Mouse (Mus musculus) heart, postnatal 10 days (tissue): ENCODE data around the gene Nrgn. TPM values are rescaled to one million over a fixed set of nuclear protein-coding genes. Genes with fewer than 3 reads are reported as not detected.
A peak's percentile ranks its signal among the peaks of the same experiment; 100 is the strongest.

Experiments
- DNase-seq, 2 experiments: peaks; one replicate each; pipeline ENCODE4 v3.0.0; 2021
- intact Hi-C: fragments of 180-260 bp; cut with DNase I; formaldehyde crosslinking; loops from one replicate; pipeline ENCODE4 v1.15.1; 2025
- total RNA-seq, 2 experiments: library from RNA; stranded (reverse); gene quantifications; 2 replicates each; pipeline ENCODE4 v1.2.3; 2021

The Nrgn gene
- total RNA-seq = 1 to 10 TPM; 3.1 to 5.6 TPM

DNA sequence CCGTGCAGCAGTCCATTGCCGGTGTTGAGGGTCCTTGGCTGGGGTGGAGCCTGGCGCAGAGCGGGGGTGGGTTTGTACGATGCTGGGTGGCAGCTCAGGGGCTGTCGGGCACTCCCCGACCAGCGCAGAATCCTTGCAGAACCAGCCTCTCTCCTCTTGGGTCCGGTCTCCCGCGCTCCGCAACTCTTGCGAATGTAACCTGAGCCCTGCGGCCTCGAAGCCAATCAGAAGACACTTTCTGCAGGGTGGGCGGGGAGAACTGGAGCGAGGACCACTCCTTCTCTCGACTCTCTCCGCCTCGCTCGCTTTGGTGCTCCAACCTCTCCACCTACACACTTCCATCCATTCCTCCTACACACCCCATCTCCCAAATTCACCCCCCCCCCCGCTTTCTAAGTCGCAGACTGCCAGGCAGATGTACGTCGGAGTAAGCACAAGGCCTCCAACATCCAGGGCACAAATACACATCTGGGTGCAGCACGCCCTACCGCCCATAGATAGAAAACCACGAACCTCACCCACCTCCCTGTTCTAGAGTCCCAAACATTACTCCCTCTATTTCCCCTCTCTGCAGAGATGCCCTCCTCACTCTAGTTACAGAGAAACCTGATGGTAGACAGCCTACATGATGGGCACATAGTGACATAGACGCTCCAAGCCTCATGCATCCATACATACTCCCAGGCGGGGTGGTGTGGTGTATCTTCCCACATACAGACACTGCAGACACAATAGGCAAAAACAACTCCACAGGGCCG lies at the start of gene Nrgn:
Nrgn (minus strand) TSS at position 369 of the 758 bp plus-strand sequence.
- peak; percentile 86 to 87 for DNase-seq
- intact Hi-C loops = loop anchor here (5.0 kb wide), 1 partner anchor 60 kb away; the partner anchor contains the start of gene Spa17

DNA sequence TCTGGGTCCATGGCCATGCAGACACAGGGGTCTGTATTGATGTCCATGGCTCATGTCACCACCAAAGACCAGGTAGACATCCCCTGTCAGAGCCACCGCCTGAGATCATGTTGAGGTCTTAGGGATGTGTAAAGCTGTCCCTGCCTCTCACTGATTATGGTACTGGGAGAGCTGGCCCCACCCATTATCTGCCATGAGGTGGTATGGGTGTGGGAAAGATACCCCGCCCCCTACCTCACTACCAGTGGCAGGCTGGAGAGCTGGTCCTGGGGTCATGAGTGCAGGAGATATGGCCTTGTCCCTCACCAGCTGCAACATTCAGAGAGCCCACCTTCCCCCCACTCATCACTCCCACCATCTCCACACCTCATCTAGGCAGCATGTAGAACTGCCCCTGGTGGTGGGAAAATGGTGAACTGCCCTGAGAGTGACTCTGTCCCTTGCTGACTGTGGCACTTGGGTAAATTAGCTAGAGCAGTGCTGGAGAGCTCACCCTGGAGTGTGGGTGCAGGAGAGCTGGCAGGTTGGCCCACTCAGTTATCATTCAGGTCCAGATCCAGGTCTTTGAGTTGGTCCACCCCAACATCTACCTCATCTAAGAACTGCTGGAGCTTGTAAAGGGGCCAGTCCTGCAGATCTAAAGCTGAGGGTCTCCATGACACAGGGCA lies 48.0 kb upstream of the Nrgn start:
- DNase-seq = no peak
- intact Hi-C loops = no loop called here

DNA sequence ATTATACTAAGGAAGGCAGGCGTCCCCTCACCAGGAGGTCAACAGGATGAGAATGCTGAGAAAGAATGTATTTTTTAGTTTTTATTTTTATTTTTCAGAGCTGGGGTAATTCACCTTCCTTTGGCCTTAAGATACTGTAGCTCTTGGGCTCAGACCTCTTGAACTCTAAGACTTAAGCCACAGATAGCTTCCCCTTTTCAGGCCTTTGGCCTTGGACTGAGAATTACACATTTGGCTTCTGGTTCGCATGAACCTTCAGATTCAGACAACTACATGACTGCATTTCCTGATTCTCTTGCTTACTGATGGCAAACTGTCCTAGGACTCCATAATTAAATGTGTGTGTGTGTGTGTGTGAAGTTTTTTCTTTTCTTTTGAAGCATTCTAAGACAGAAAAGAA lies 45.9 kb upstream of the Nrgn start:
- intact Hi-C loops = no loop called here

DNA sequence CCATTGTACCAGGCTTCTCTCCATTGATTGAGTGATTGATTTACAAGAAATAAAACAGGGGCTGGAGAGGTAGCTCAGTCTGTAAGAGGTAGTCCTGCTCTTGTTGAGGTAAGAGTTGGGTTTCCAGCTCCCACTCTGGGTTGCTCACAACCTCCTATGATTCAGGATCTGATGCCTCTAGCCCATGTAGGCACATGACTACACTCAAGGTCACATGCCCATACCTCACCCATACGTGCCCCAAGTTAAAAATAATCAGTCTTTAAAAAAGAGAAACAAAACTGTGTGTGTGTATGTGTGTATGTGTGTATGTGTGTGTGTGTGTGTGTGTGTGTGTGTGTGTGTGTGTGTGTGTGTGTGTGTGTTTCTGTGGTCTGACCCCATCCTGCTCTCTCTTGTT lies 42.9 kb upstream of the Nrgn start:
- DNase-seq = no peak
- intact Hi-C loops = no loop called here

More for the DNA sequence above, 45.9 kb upstream of the Nrgn start:
- DNase-seq = no peak

DNA sequence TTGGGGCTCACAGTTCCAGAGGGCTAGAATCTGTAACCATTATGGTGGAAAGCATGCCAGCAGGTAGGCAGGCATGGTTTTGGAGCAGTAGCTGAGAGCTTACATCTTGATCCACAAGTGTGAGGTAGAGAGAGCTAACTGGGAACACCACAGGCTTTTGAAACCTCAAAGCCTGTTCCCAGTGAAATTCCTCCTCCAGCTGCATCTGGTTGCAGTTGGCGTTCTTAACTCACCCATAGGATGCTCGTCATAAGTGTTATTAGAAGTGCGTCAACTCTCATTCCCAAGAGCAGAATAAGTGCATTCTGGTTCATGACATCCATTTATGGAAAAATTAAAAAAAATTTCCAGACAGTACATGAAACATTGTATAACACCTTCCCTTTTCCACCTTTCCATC lies 41.0 kb upstream of the Nrgn start:
- intact Hi-C loops = no loop called here
- no peak for DNase-seq

DNA sequence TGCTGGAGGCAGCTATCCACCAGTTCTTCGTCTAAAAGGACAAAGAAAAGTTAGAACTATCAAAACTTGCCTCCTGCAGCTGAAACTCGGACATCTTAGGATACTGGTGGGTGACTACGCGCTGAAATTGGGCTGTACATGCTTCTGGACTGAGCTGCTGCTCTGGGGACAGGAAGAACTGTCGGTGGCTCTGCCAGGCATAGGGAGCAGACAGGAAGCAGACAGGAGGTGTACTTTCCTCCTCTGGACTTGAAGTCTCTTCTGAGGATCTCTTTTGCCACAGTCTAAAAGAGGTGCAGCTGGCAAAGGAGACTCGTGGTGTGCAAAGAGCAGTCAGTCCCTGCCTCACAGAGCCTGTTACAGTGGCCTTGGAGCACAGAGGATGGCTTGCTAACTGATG lies 39.9 kb upstream of the Nrgn start:
- intact Hi-C loops = no loop called here
- DNase-seq = no peak

DNA sequence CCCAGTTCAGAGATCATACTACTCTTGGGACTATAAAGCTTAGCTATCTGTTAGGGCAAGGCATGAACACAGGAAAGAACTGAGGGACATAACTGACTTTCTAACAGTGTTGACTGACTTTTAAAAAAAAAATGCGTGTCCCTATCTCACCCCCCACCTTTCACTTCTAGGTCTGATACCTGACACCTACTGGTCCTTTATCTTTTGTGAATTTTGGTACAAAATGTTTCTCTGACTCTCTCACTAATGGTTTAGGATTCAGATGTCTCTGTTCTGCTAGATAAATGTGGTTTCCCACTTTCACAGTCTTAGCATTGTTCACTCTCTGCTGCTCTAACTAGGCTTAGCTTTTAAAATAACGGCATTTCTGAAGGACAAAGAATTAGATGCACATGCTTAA lies 39.3 kb upstream of the Nrgn start:
- intact Hi-C loops = no loop called here
- DNase-seq = no peak

DNA sequence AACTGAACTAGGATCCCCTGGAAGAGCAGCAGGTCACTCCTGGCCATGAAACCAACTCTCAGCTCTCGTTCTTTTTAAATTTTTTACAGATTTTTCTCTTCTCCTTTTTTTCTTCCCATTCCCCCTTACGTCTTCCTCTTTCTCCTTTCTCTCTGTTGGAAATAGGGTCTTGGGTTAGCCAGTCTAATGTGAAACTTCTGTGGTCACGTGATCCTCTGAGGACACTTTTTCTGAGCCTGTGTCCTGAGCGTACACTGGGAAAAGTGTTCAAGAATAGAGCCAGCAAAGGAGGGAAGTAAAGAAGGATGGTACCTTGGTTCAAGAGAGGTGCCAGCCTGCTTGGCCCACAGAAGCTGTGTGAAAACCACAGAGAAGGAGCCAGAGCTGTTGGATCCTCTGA lies 37.7 kb upstream of the Nrgn start:
- intact Hi-C loops = no loop called here
- no peak for DNase-seq

DNA sequence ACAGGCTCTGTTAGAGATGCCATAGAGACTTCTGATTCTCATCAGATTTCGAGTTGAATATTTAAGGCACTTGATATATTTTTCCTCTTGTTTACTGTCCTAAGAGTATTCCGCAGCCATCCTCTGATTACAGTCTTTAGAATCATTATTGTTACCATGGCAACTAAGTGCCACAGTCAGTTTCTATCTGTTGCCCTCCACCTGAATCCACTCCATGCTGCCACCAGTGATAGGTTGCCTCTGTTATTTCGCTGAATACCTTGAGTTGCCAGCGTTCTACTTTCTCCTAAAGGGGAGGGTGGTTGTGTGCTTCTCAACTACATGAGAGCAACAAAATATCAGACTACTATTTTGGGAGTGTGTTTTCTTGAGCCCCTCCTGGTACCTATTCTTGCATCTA lies 34.0 kb upstream of the Nrgn start:
- no peak for DNase-seq
- intact Hi-C loops = no loop called here

DNA sequence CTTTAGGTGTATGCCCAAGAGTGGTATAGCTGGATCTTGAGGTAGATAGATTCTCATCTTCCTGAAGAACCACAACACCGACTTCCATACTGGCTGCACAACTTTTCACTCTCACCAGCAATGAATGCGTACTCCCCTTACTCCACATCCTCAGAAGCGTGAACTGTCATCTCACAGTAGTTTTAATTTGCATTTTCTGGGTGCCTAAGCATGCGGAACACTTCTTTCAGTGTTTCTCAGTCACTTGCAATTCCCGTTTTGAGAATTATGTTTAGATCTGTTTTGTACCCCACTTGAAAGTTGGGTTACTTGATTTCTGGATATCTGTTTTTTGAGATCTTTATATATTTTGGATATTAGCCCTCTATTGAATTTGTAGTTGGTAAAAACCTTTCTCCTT lies 30.9 kb upstream of the Nrgn start:
- intact Hi-C loops = no loop called here

DNA sequence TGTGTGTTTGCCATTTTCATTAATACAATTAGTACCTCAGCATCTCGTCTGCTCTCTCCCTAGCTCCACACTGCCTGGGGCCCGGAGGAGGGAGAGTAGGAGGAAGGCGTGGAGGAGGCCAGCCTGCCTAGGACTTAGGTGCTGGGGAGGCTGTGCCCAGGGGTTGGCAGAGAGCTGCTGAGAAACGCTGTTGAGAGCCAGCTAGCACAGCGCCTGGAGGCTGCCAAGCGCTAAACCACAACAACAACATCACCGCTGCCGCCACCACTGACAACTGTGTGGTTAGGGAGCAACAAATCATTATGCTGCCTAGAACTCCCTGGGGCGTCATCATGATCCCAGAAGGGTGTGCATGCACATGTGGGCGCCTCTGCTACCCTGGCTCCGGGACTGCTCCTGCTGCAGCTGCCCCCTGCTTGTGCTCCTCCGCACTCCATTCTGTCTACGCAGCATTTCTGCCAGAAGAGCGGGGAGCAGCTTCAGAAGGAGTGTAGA lies 23.8 kb upstream of the Nrgn start:
- intact Hi-C loops = no loop called here

More for the DNA sequence above, 30.9 kb upstream of the Nrgn start:
- DNase-seq = no peak

DNA sequence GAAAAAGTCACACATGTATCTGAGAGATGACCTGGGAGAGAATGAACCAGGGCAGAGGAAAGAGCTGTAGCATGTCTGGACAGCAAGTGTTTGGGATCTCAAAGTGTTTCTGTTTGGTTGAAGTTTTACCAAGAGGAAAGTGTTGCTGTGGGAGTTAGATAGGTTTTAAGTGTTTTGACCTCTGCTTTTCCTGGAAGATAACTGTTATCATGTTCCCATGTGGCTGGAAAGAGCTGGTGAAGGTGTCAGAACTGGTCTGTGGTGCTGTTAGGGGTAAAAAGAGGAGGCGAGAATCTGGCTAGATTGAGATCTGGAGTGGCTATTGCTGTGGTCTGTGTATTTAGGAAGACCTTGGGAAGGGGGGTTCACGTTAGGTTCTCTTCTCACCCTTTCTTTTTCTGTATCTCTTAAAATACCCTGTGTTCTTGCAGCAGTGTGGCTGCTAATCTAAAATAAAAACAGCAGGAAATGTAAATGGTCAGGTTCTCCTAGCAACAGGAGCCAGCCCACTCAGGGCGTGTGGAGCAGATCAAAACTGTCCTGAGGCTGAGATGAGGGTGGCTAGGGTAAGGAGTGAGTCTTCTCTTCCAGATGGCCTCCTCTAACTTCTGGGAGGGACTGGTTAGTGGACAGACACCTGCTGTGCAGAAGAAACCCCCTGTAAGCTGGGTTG lies 19.6 kb upstream of the Nrgn start:
- DNase-seq = no peak

More for the DNA sequence above, 23.8 kb upstream of the Nrgn start:
- DNase-seq = no peak

DNA sequence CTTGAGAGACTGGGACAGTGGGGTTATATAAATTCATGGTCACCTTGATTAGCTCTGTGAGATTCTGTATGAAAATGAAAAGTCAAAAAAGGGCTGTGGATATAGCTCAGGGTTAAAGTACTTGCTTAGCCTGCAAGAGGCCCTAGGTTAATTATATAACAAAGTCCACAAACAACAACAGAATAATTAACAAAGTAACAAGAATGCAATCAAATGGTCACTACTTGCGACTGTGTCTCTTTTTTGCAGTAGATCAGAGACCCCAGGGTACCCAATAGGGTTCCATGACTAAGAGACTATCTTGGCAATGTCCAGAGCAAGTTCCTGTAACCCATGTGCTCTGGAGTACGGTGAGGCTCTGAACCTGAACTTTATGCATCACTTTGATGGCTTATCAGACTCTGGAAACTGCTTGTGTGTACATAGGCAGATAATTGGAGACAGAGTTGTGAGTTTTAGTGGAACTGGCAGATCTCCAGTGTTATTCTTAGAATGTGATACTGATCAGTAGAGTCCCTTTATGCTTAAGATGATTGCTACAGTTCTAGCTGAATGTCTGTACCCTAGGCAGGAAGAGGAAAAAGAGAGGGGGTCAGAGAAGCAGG lies 16.6 kb upstream of the Nrgn start:
- no peak for DNase-seq
- intact Hi-C loops = loop anchor here (5.0 kb wide), 1 partner anchor 43 kb away; the partner anchor contains the start of gene Spa17

More for the DNA sequence above, 19.6 kb upstream of the Nrgn start:
- intact Hi-C loops = no loop called here

DNA sequence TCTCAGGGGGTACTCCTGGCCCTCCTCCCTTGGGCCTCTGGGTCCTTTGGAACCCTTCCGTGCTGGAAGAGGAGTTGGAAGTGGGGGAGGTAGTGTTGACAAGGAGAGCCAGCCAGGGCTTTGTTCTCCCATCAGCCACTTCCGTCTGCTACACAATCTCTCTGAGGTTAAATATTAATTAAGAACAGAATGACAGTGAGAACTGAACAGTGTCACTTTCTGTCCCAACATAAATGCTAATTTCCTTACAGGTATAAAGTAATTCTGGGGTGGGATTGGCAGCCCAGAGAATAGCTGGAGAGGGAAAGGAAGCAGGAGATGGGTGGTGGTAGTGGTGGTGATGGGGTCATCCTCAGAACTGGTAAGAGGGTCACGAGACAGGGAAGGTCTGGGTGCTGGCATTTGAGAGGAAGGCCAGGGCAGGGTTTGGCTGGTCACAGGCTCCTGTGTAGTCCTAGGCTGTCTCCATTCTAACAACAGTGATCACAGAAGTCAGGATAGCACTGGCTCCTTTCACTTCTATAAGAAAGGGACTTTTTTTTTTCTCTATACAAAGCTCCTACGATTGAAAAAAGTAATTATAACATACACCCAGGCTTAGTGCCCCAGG lies 16.0 kb upstream of the Nrgn start:
- intact Hi-C loops = loop anchor here (5.0 kb wide), 1 partner anchor 44 kb away; the partner anchor contains the start of gene Spa17
- DNase-seq = peak in 1 of 2 experiments; percentile 25

DNA sequence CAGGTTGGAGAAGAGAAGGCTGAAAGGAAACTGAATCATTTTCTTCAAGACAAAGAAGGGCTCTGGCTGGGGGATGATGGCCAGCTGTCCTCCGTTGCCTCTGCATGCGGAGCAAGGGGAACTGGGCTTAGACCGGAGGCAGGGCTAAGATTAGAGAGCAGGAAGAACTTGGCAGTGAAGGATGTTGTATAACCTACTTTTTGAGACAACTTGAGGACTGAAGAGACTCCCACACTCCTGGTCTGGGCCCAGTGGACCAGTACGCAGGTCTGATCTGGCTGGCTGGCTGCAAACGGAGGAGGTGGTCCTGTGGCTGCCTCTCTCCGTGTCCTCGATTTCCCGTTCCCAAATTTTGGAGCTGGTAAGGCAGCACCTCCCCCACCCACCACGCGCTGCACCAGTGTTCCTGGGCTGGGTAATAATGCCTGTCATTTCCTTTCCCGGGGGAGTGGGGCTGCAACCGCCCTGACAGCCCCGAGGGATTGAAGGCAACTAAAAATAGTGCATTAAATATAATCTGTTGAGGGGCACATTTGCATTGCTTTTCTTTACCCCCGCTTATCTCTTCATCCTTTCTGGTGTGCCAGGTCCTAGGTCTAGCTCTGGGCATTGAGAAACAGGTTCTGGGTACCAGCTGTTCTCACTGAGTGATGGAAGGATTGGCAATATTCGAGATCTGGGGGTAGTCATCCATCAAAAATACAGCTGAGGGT lies 15.3 kb upstream of the Nrgn start:
- peak; percentile 53 to 59 for DNase-seq

DNA sequence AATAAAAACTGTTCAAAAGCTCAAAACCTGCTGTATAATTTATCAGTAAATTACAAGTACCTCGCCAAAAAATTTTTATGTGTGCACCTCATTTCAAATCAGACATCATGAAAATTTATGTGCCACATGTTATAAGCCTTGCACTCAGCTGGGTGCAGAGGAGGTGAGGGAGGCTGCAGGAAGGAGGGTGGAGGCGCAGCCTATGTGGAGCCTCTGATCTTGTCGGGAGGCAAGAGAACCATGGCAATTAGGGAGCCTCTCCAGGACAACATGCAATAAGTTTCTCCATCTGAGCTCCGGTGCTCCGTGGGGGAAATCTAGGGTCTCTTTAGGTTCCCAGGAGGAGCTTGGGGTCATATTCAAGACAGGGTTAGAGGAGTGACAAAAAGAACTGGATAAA lies 14.8 kb upstream of the Nrgn start:
- no peak for DNase-seq
- intact Hi-C loops = loop anchor here (5.0 kb wide), 1 partner anchor 45 kb away; the partner anchor contains the start of gene Spa17

More for the DNA sequence above, 15.3 kb upstream of the Nrgn start:
- intact Hi-C loops = loop anchor here (5.0 kb wide), 1 partner anchor 44 kb away; the partner anchor contains the start of gene Spa17

DNA sequence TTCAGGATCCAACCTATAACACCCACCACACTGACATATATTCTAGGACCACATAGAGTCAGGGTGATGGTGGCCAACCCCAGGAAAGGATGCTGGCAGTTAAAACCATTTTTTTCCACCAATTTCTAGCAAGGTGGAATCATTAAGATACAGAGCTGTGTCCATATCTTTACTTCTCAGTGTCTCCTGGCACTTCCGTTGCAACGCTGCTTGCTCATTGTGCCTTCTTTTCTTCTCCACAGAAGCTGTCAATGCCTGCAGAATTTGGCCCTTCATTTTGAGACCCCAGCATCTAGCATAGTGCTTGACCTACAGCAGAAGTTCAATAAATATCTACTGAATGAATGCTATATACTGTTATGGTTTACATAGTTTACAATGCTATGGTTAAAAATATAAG lies 14.3 kb upstream of the Nrgn start:
- DNase-seq = no peak
- intact Hi-C loops = loop anchor here (5.0 kb wide), 1 partner anchor 45 kb away; the partner anchor contains the start of gene Spa17

DNA sequence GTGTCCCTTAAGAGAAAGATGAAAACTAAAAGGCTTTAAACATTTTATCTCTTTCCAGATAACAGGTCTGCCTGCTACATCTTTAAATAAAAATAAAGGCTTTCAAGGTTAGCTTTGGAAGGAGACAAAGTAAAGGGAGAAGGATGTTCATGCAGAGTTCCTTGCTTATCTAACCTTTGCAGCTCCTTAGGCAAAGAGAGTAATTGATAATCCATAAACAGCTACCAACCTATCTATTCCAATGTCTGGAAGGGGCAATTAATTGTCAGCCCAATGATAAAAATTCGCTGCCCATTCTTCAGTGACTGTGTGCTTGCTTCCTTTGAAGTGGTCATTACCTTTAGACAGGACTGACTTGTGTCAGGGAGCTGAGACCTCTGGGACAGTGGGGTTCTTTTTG lies 11.1 kb upstream of the Nrgn start:
- intact Hi-C loops = no loop called here
- DNase-seq = no peak

DNA sequence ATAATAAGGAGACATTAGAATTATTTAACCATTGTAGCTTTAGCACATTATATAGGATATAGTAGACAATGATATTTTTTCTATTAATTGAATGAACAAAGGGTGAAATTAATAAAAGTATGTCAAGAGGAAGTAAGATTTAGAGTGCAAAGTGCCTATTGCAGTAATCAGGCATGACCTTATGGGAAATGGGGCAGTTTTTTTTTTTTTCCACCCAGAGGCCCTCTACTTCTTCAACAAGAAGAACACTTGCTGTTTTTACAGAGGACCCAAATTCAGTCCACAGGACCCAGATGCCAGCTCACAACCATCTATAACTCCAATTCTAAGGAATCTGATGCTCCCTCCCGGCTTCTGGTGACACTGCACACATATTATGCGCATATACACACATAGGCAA lies 7.9 kb upstream of the Nrgn start:
- intact Hi-C loops = no loop called here
- DNase-seq = no peak

DNA sequence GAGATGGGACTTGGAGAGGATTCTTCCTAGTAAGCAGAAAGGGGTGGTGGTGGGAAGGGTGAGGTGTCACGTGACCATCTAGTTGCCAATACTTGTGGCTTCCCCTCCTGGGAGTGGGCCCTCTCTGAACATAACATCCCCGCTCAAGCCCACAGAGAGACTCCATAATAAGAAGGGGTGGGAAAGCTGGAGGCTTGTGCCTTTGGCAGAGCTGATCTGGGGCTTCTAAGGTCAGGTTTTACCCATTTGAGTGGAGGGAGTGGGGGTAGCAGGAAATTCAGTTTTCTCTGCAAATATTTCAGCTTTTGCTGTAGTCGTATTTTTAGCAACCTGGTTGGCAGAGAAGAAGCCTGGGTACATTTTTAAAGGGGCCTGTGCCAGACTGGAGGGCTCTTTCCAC lies 3.7 kb upstream of the Nrgn start:
- DNase-seq = no peak
- intact Hi-C loops = no loop called here
